Mouse (Mus musculus): ENCODE measurements at regions not wholly inside any gene's neighbourhood (a gene's known extent, or its start where the extent isn't known, plus 50 kb on each side); places are given as distances from the start of the nearest gene placed in this dataset.
A peak's percentile ranks its signal among the peaks of the same experiment; 100 is the strongest.

GRCm38 (mm10) chr1:36001821-36002220 is 66.4 kb upstream of the Hs6st1 start:
- TF ChIP-seq EP300 (optimal IDR thresholded peaks at IDR 0.05): no peak
- TF ChIP-seq CTCF (IDR thresholded peaks at IDR 0.05; ENCODE audit: low read depth): no peak
- Histone ChIP-seq H3K4me1 (replicated peaks; ENCODE audit: control insufficient read depth, insufficient read depth) (no peaks in the 10 kb centered on the region), H3K9me3 (ENCODE audit: control insufficient read depth, low read length) (no peaks in the 10 kb centered on the region), H3K9ac (ENCODE audit: low read length) (no peak overlapping the region), H3K27ac (replicated peaks) (no peak overlapping the region), H3K4me2 (replicated peaks; ENCODE audit: low read depth) (no peak overlapping the region), H3K36me3 (ENCODE audit: control insufficient read depth, insufficient read depth, low read length) (no peaks in the 10 kb centered on the region), H3K27me3 (ENCODE audit: control insufficient read depth, insufficient read depth, low read length) (no peaks in the 10 kb centered on the region), H3K4me3 (ENCODE audit: low read depth, low read length) (no peak overlapping the region)
- DNase-seq (ENCODE audit: low spot score) (no peak), ATAC-seq (ENCODE audit: low FRiP score, low TSS enrichment) (no peak)
- 76% methylated on average over 1 of the region's 1 CpGs for WGBS

DNA sequence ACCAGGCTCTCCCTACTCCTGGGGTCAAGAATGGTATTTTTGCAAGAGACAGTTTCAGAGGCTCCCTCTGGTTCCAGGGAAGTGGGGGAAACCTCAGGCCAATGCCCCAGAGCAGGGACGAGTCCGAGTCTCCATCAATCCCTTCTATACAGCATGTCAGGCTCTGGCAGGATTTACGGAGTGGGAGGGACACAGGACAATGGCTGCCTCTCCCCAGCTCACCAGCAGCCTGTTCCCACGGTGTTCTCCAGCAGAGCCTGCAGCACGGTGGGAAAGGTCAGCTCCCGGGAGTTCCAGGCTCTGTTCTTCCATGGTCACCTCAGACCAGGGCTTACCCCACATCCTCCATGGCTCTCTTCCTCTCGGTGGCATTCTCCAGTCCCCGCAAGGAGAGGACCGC is 64.6 kb upstream of the Hs6st1 start:
- Histone ChIP-seq H3K36me3 (ENCODE audit: control insufficient read depth, insufficient read depth, low read length) (no peaks in the 10 kb centered on the region), H3K27me3 (ENCODE audit: control insufficient read depth, insufficient read depth, low read length) (no peaks in the 10 kb centered on the region), H3K4me2 (replicated peaks; ENCODE audit: low read depth) (no peak overlapping the region), H3K4me3 (ENCODE audit: low read depth, low read length) (no peak overlapping the region), H3K9ac (ENCODE audit: low read length) (no peak overlapping the region), H3K9me3 (ENCODE audit: control insufficient read depth, low read length) (no peaks in the 10 kb centered on the region), H3K4me1 (replicated peaks; ENCODE audit: control insufficient read depth, insufficient read depth) (no peaks in the 10 kb centered on the region), H3K27ac (replicated peaks) (no peak overlapping the region)
- TF ChIP-seq EP300 (optimal IDR thresholded peaks at IDR 0.05) (no peak), CTCF (IDR thresholded peaks at IDR 0.05; ENCODE audit: low read depth) (no peak)
- no peak for ATAC-seq (ENCODE audit: low FRiP score, low TSS enrichment)
- WGBS: 38% methylated on average over 9 of the region's 9 CpGs
- DNase-seq (ENCODE audit: low spot score): no peak

GRCm38 (mm10) chr1:36008598-36008997 is 59.6 kb upstream of the Hs6st1 start:
- WGBS: 85% methylated on average over 6 of the region's 6 CpGs
- Histone ChIP-seq H3K4me1 (replicated peaks; ENCODE audit: control insufficient read depth, insufficient read depth) (no peaks in the 10 kb centered on the region), H3K4me3 (ENCODE audit: low read depth, low read length) (no peak overlapping the region), H3K36me3 (ENCODE audit: control insufficient read depth, insufficient read depth, low read length) (no peaks in the 10 kb centered on the region), H3K4me2 (replicated peaks; ENCODE audit: low read depth) (no peak overlapping the region), H3K27me3 (ENCODE audit: control insufficient read depth, insufficient read depth, low read length) (no peaks in the 10 kb centered on the region), H3K9me3 (ENCODE audit: control insufficient read depth, low read length) (no peaks in the 10 kb centered on the region), H3K9ac (ENCODE audit: low read length) (no peak overlapping the region), H3K27ac (replicated peaks) (no peak overlapping the region)
- DNase-seq (ENCODE audit: low spot score) (no peak), ATAC-seq (ENCODE audit: low FRiP score, low TSS enrichment) (no peak)
- TF ChIP-seq CTCF (IDR thresholded peaks at IDR 0.05; ENCODE audit: low read depth): no peak
- TF ChIP-seq EP300 (optimal IDR thresholded peaks at IDR 0.05): no peak

GRCm38 (mm10) chr1:36009010-36009619 is 59.1 kb upstream of the Hs6st1 start:
- WGBS: 48% methylated on average over 6 of the region's 6 CpGs
- Histone ChIP-seq H3K36me3 (ENCODE audit: control insufficient read depth, insufficient read depth, low read length) (no peaks in the 10 kb centered on the region), H3K4me3 (ENCODE audit: low read depth, low read length) (no peak overlapping the region), H3K27me3 (ENCODE audit: control insufficient read depth, insufficient read depth, low read length) (no peaks in the 10 kb centered on the region), H3K27ac (replicated peaks) (no peak overlapping the region), H3K4me1 (replicated peaks; ENCODE audit: control insufficient read depth, insufficient read depth) (no peaks in the 10 kb centered on the region), H3K9me3 (ENCODE audit: control insufficient read depth, low read length) (no peaks in the 10 kb centered on the region), H3K4me2 (replicated peaks; ENCODE audit: low read depth) (no peak overlapping the region), H3K9ac (ENCODE audit: low read length) (no peak overlapping the region)
- no peak for TF ChIP-seq CTCF (IDR thresholded peaks at IDR 0.05; ENCODE audit: low read depth)
- no peak for TF ChIP-seq EP300 (optimal IDR thresholded peaks at IDR 0.05)
- ATAC-seq (ENCODE audit: low FRiP score, low TSS enrichment) (no peak), DNase-seq (ENCODE audit: low spot score) (no peak)

GRCm38 (mm10) chr1:36010151-36010550 is 58.0 kb upstream of the Hs6st1 start:
- Histone ChIP-seq H3K9me3 (ENCODE audit: control insufficient read depth, low read length) (no peaks in the 10 kb centered on the region), H3K4me2 (replicated peaks; ENCODE audit: low read depth) (no peak overlapping the region), H3K36me3 (ENCODE audit: control insufficient read depth, insufficient read depth, low read length) (no peaks in the 10 kb centered on the region), H3K4me3 (ENCODE audit: low read depth, low read length) (no peak overlapping the region), H3K4me1 (replicated peaks; ENCODE audit: control insufficient read depth, insufficient read depth) (no peaks in the 10 kb centered on the region), H3K27me3 (ENCODE audit: control insufficient read depth, insufficient read depth, low read length) (no peaks in the 10 kb centered on the region), H3K27ac (replicated peaks) (no peak overlapping the region), H3K9ac (ENCODE audit: low read length) (no peak overlapping the region)
- ATAC-seq (ENCODE audit: low FRiP score, low TSS enrichment) (no peak), DNase-seq (ENCODE audit: low spot score) (no peak)
- TF ChIP-seq EP300 (optimal IDR thresholded peaks at IDR 0.05): no peak
- TF ChIP-seq CTCF (IDR thresholded peaks at IDR 0.05; ENCODE audit: low read depth): peak; percentile 38; the same call in 1 of the 2 replicates
- 81% methylated on average over 7 of the region's 7 CpGs for WGBS

DNA sequence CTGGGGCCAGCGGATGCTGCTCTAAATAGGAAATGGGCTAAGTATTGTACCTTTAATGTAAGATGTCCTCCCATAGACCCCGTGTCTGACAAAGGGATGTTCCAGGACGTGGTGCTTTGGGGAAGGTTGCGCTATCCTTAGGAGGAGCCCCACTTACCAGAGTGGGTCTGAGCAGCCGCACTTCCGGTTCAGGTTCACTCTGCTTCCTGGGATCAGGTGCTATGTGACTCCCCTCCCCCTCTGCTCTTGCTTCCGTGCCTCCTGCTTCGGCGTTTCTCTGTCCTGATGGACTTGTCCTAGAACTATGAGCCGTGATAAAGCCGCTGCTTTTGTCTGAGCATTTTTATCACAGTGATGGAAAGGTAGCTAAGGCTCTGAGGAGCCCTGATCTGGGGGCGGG is 57.4 kb upstream of the Hs6st1 start:
- no peak for ATAC-seq (ENCODE audit: low FRiP score, low TSS enrichment)
- WGBS: 77% methylated on average over 12 of the region's 12 CpGs

More for the DNA sequence above, 57.4 kb upstream of the Hs6st1 start:
- no peak overlapping the region for H3K27ac ChIP-seq (replicated peaks)
- no peaks in the 10 kb centered on the region for H3K4me1 ChIP-seq (replicated peaks; ENCODE audit: control insufficient read depth, insufficient read depth)
- H3K9me3 ChIP-seq (ENCODE audit: control insufficient read depth, low read length): no peaks in the 10 kb centered on the region
- no peak for TF ChIP-seq EP300 (optimal IDR thresholded peaks at IDR 0.05)
- TF ChIP-seq CTCF (IDR thresholded peaks at IDR 0.05; ENCODE audit: low read depth): no peak
- H3K36me3 ChIP-seq (ENCODE audit: control insufficient read depth, insufficient read depth, low read length): no peaks in the 10 kb centered on the region
- no peaks in the 10 kb centered on the region for H3K27me3 ChIP-seq (ENCODE audit: control insufficient read depth, insufficient read depth, low read length)
- no peak overlapping the region for H3K9ac ChIP-seq (ENCODE audit: low read length)
- H3K4me2 ChIP-seq (replicated peaks; ENCODE audit: low read depth): no peak overlapping the region
- H3K4me3 ChIP-seq (ENCODE audit: low read depth, low read length): no peak overlapping the region
- DNase-seq (ENCODE audit: low spot score): no peak

Data from stomach, postnatal 0 days (tissue).